Mouse (Mus musculus) heart, postnatal 36 days (tissue): ENCODE data around the gene Ptprg. TPM values are rescaled to one million over a fixed set of nuclear protein-coding genes. Genes with fewer than 3 reads are reported as not detected.

Experiments used
- DNase-seq, 2 experiments: peaks; one replicate each; pipeline ENCODE4 v3.0.0; 2021 to 2022
- intact Hi-C: fragments of 180-260 bp; cut with DNase I; formaldehyde crosslinking; loops from one replicate; pipeline ENCODE4 v1.15.1; 2025
- total RNA-seq, 2 experiments: library from RNA; stranded (reverse); gene quantifications; 2 replicates each; pipeline ENCODE4 v1.2.3; 2021

The Ptprg gene
- total RNA-seq: 10 to 100 TPM; 51.9 to 66.2 TPM

- peak; percentile 86 to 89 for DNase-seq
These were observed at the start of gene Ptprg for GRCm38 (mm10) chr14:11553273-11553665. Ptprg (plus strand) TSS chr14:11553532.

GRCm38 (mm10) chr14:11503803-11504365 lies 49.4 kb upstream of the Ptprg start:
- peak in 1 of 2 experiments; percentile 5 for DNase-seq
- intact Hi-C loops: no loop called here

More at GRCm38 (mm10) chr14:11553273-11553665, at the start of gene Ptprg:
- intact Hi-C loops: loop anchor here (5.0 to 10.0 kb wide), 3 partner anchors 314 to 388 kb away; partner anchors contain the start of gene Fhit

- peak; percentile 48 to 59 for DNase-seq
- intact Hi-C loops: no loop called here
These were observed 43.2 kb upstream of the Ptprg start for GRCm38 (mm10) chr14:11510173-11510572.

GRCm38 (mm10) chr14:11519171-11519570 lies 34.2 kb upstream of the Ptprg start:
- intact Hi-C loops: no loop called here
- no peak for DNase-seq

- DNase-seq: no peak
- intact Hi-C loops: loop anchor here (5.0 kb wide), 1 partner anchor 76 kb away; no protein-coding TSS in a partner anchor
These were observed 30.3 kb upstream of the Ptprg start for GRCm38 (mm10) chr14:11523052-11523451.

- no peak for DNase-seq
- intact Hi-C loops: no loop called here
These were observed 23.7 kb upstream of the Ptprg start for GRCm38 (mm10) chr14:11529591-11529990.

GRCm38 (mm10) chr14:11534456-11534855 lies 18.9 kb upstream of the Ptprg start:
- peak in 1 of 2 experiments; percentile 23 for DNase-seq
- intact Hi-C loops: no loop called here

GRCm38 (mm10) chr14:11536121-11536520 lies 17.2 kb upstream of the Ptprg start:
- DNase-seq: no peak
- intact Hi-C loops: no loop called here

GRCm38 (mm10) chr14:11551892-11552291 lies 1.4 kb upstream of the Ptprg start:
- intact Hi-C loops: loop anchor here (5.0 to 10.0 kb wide), 3 partner anchors 315 to 387 kb away; partner anchors contain the start of gene Fhit

GRCm38 (mm10) chr14:11552521-11553272 lies 635 bp upstream of the Ptprg start:
- DNase-seq: peak; percentile 43 to 61
- intact Hi-C loops: loop anchor here (5.0 to 10.0 kb wide), 3 partner anchors 315 to 388 kb away; partner anchors contain the start of gene Fhit

More at GRCm38 (mm10) chr14:11551892-11552291, 1.4 kb upstream of the Ptprg start:
- DNase-seq: no peak

GRCm38 (mm10) chr14:11553679-11554305 lies 460 bp downstream of the Ptprg start:
- DNase-seq: no peak
- intact Hi-C loops: loop anchor here (2.0 to 10.0 kb wide), 4 partner anchors 257 to 389 kb away; partner anchors contain the start of gene Fhit

GRCm38 (mm10) chr14:11554306-11555041 lies 1.1 kb downstream of the Ptprg start:
- peak; percentile 67 to 79 for DNase-seq
- intact Hi-C loops: loop anchor here (2.0 to 10.0 kb wide), 7 partner anchors 83 to 508 kb away; partner anchors contain the start of gene Fhit

- DNase-seq: peak; percentile 42
- intact Hi-C loops: loop anchor here (2.0 to 10.0 kb wide), 5 partner anchors 82 to 507 kb away; partner anchors contain the start of gene Fhit
These were observed 1.7 kb downstream of the Ptprg start for GRCm38 (mm10) chr14:11555061-11555501.

GRCm38 (mm10) chr14:11555521-11556355 lies 2.4 kb downstream of the Ptprg start:
- DNase-seq: peak; percentile 28 to 49
- intact Hi-C loops: loop anchor here (2.0 to 10.0 kb wide), 6 partner anchors 82 to 585 kb away; partner anchors contain the start of gene Fhit

GRCm38 (mm10) chr14:11556356-11557130 lies 3.2 kb downstream of the Ptprg start:
- intact Hi-C loops: loop anchor here (2.0 to 10.0 kb wide), 5 partner anchors 81 to 584 kb away; partner anchors contain the start of gene Fhit
- peak; percentile 79 to 82 for DNase-seq

- intact Hi-C loops: loop anchor here (5.0 to 10.0 kb wide), 4 partner anchors 79 to 504 kb away; partner anchors contain the start of gene Fhit
- no peak for DNase-seq
These were observed 5.2 kb downstream of the Ptprg start for GRCm38 (mm10) chr14:11558496-11558895.

GRCm38 (mm10) chr14:11560641-11561232 lies 7.4 kb downstream of the Ptprg start:
- intact Hi-C loops: no loop called here
- no peak for DNase-seq

GRCm38 (mm10) chr14:11561397-11561796 lies 8.1 kb downstream of the Ptprg start:
- DNase-seq: no peak

More at GRCm38 (mm10) chr14:11561397-11561796, 8.1 kb downstream of the Ptprg start:
- intact Hi-C loops: no loop called here
